Mouse (Mus musculus): Measurements from ENCODE around the gene Hdac7. TPM values are rescaled to one million over a fixed set of nuclear protein-coding genes. Genes with fewer than 3 reads are reported as not detected.

Gene Hdac7
- polyA plus RNA-seq, 1 experiment from 2014 or later: 28.0 TPM

- ATAC-seq (ENCODE audit: low FRiP score) (no peak), DNase-seq (ENCODE audit: low spot score) (no peak)
- H3K9ac ChIP-seq: no peak overlapping the region
- H3K27me3 ChIP-seq (ENCODE audit: control insufficient read depth, insufficient read depth, low read length): peaks cover 19% of the 10 kb centered on the region
- no peak overlapping the region for H3K27ac ChIP-seq
- WGBS: 30% methylated on average over 13 of the region's 13 CpGs
- H3K9me3 ChIP-seq (ENCODE audit: control insufficient read depth, low read length): no peaks in the 10 kb centered on the region
- H3K4me1 ChIP-seq (replicated peaks; ENCODE audit: control insufficient read depth, insufficient read depth, low read length): peaks cover 22% of the 10 kb centered on the region
- H3K4me2 ChIP-seq (replicated peaks): peak overlapping the region; percentile 83
- no peak overlapping the region for H3K4me3 ChIP-seq (replicated peaks; ENCODE audit: low read length)
- H3K36me3 ChIP-seq (replicated peaks; ENCODE audit: control insufficient read depth, insufficient read depth): no peaks in the 10 kb centered on the region
Measured at GRCm38 (mm10) chr15:97765090-97765794, 79.1 kb downstream of the Hdac7 start.

DNA sequence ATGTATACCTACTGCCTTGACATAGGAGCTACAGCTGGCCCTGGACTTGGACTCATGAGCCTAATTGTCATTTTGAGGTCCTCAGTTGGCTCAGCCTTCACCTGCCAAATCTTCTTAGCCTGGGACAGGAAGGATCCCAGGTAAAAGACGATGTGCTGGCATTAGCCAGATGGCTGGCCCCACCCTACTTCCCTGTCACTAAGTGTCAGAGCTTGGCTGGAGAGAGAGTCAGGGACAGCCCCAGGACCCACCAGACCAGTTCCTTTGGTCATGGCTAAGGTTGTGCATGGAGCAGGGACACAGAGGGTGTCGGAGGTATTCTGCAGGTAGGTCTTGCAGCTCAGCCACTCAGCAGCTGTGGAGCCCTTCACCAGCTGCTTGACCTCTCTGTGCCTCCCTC is 79.8 kb downstream of the Hdac7 start:
- 86% methylated on average over 2 of the region's 2 CpGs for WGBS
- Histone ChIP-seq H3K9ac (no peak overlapping the region), H3K9me3 (ENCODE audit: control insufficient read depth, low read length) (no peaks in the 10 kb centered on the region), H3K4me3 (replicated peaks; ENCODE audit: low read length) (no peak overlapping the region), H3K36me3 (replicated peaks; ENCODE audit: control insufficient read depth, insufficient read depth) (no peaks in the 10 kb centered on the region), H3K4me1 (replicated peaks; ENCODE audit: control insufficient read depth, insufficient read depth, low read length) (peaks cover 22% of the 10 kb centered on the region), H3K27me3 (ENCODE audit: control insufficient read depth, insufficient read depth, low read length) (peaks cover 15% of the 10 kb centered on the region), H3K4me2 (replicated peaks) (no peak overlapping the region), H3K27ac (no peak overlapping the region)
- no peak for DNase-seq (ENCODE audit: low spot score)
- no peak for ATAC-seq (ENCODE audit: low FRiP score)

DNA sequence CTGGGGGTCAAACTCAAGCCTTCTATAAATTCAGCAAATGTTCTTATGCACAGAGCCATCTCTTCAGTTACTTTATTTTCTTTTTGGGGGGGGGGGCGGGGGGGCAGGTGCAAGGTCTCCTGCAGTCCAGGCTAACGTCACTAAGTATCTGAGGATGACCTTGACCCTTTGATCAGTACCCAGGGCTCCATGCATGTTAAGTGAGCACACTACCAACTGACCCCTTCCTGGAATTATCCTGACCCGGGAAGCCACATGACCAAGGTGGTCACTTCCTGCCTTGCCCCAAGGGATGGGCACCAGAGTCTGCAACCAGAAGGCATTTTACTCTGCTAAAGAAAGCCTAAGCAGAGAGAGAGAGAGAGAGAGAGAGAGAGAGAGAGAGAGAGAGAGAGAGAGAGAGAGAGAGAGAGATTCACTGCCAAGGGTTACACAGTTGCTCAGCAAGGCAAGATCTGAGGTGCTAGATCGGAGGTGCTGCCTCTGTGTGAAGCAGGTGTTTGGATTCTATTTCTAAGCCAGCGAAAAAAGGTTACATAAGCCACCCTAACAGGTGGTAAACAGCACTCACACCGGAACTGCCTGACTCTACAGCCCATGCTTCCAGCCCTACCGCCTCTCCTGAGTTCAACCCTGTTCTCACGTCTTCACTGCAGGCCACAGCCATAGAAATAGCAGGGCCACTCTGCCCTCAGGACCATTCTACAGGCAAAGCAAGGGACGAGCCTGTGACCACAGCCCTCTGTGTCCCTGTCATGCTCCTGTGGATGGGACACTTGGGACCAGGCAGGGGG is 80.8 kb downstream of the Hdac7 start:
- Histone ChIP-seq H3K36me3 (replicated peaks; ENCODE audit: control insufficient read depth, insufficient read depth) (no peaks in the 10 kb centered on the region), H3K27me3 (ENCODE audit: control insufficient read depth, insufficient read depth, low read length) (peaks cover 9% of the 10 kb centered on the region), H3K4me2 (replicated peaks) (no peak overlapping the region), H3K9ac (no peak overlapping the region), H3K27ac (no peak overlapping the region), H3K4me1 (replicated peaks; ENCODE audit: control insufficient read depth, insufficient read depth, low read length) (peaks cover 22% of the 10 kb centered on the region), H3K4me3 (replicated peaks; ENCODE audit: low read length) (no peak overlapping the region), H3K9me3 (ENCODE audit: control insufficient read depth, low read length) (no peaks in the 10 kb centered on the region)
- WGBS: 64% methylated on average over 9 of the region's 9 CpGs
- ATAC-seq (ENCODE audit: low FRiP score) (no peak), DNase-seq (ENCODE audit: low spot score) (no peak)

- WGBS: 77% methylated on average over 9 of the region's 9 CpGs
- Histone ChIP-seq H3K4me1 (replicated peaks; ENCODE audit: control insufficient read depth, insufficient read depth, low read length) (peaks cover 17% of the 10 kb centered on the region), H3K9me3 (ENCODE audit: control insufficient read depth, low read length) (no peaks in the 10 kb centered on the region), H3K4me3 (replicated peaks; ENCODE audit: low read length) (no peak overlapping the region), H3K9ac (no peak overlapping the region), H3K4me2 (replicated peaks) (no peak overlapping the region), H3K36me3 (replicated peaks; ENCODE audit: control insufficient read depth, insufficient read depth) (no peaks in the 10 kb centered on the region), H3K27me3 (ENCODE audit: control insufficient read depth, insufficient read depth, low read length) (peaks cover 9% of the 10 kb centered on the region), H3K27ac (no peak overlapping the region)
- no peak for ATAC-seq (ENCODE audit: low FRiP score)
- no peak for DNase-seq (ENCODE audit: low spot score)
Measured at GRCm38 (mm10) chr15:97762733-97763132, 81.6 kb downstream of the Hdac7 start.

DNA sequence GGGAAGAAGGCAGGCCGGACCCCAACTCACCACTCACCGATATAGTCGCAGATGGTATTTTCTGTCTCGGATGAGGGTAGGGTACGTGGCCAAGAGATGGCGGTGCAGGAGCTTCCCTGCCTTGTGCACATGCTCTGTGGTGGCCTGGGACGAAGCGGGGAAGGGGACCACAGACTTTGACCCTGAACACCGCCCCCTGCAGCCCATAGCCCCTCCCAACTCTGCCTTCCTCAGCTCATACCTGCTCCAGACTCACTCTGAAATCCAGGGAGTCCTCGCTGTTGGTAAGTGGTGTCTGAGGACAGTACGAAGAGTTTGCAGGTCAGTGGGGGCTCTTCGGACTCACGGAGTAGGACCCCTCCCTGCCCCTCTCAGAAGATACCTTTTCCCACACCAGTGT is 82.9 kb downstream of the Hdac7 start:
- DNase-seq (ENCODE audit: low spot score) (no peak), ATAC-seq (ENCODE audit: low FRiP score) (no peak)
- no peak overlapping the region for H3K27ac ChIP-seq
- no peak overlapping the region for H3K9ac ChIP-seq
- H3K4me1 ChIP-seq (replicated peaks; ENCODE audit: control insufficient read depth, insufficient read depth, low read length): peaks cover 5% of the 10 kb centered on the region
- WGBS: 38% methylated on average over 13 of the region's 13 CpGs
- H3K36me3 ChIP-seq (replicated peaks; ENCODE audit: control insufficient read depth, insufficient read depth): no peaks in the 10 kb centered on the region
- H3K4me2 ChIP-seq (replicated peaks): no peak overlapping the region
- H3K4me3 ChIP-seq (replicated peaks; ENCODE audit: low read length): no peak overlapping the region
- no peaks in the 10 kb centered on the region for H3K9me3 ChIP-seq (ENCODE audit: control insufficient read depth, low read length)
- H3K27me3 ChIP-seq (ENCODE audit: control insufficient read depth, insufficient read depth, low read length): peaks cover 2% of the 10 kb centered on the region; the same call in 1 of the 2 replicates

- peaks cover under 1% of the 10 kb centered on the region; the same call in 1 of the 2 replicates for H3K4me1 ChIP-seq (replicated peaks; ENCODE audit: control insufficient read depth, insufficient read depth, low read length)
- H3K27ac ChIP-seq: no peak overlapping the region
- H3K27me3 ChIP-seq (ENCODE audit: control insufficient read depth, insufficient read depth, low read length): no peaks in the 10 kb centered on the region
- H3K4me3 ChIP-seq (replicated peaks; ENCODE audit: low read length): no peak overlapping the region
- ATAC-seq (ENCODE audit: low FRiP score) (no peak), DNase-seq (ENCODE audit: low spot score) (no peak)
- H3K36me3 ChIP-seq (replicated peaks; ENCODE audit: control insufficient read depth, insufficient read depth): no peaks in the 10 kb centered on the region
- WGBS: 70% methylated on average over 5 of the region's 5 CpGs
- no peaks in the 10 kb centered on the region for H3K9me3 ChIP-seq (ENCODE audit: control insufficient read depth, low read length)
- H3K4me2 ChIP-seq (replicated peaks): no peak overlapping the region
- no peak overlapping the region for H3K9ac ChIP-seq
Measured at GRCm38 (mm10) chr15:97760952-97761351, 83.3 kb downstream of the Hdac7 start.

DNA sequence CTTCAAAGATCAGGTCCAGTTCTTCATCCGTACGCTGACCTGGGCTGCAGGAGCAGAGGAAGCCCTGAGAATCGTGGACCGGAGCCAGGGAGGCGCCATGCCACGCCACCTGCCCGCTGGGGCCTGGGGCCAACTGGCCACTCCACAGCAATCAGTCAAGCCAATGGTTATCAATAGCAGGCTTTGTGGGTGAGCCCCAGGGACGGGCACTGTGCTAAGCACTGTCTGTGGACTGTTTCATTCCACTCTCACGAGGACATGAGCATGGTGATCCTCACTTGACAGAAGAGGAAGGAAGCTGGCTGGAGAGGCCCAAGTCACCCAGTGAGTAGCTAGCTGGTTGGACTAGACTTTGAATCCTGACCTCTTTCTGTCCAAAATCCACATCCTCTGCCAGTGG is 84.3 kb downstream of the Hdac7 start:
- 85% methylated on average over 9 of the region's 9 CpGs for WGBS
- Histone ChIP-seq H3K9ac (no peak overlapping the region), H3K4me3 (replicated peaks; ENCODE audit: low read length) (no peak overlapping the region), H3K27me3 (ENCODE audit: control insufficient read depth, insufficient read depth, low read length) (no peaks in the 10 kb centered on the region), H3K4me1 (replicated peaks; ENCODE audit: control insufficient read depth, insufficient read depth, low read length) (no peaks in the 10 kb centered on the region; the same call in 1 of the 2 replicates), H3K9me3 (ENCODE audit: control insufficient read depth, low read length) (no peaks in the 10 kb centered on the region), H3K4me2 (replicated peaks) (no peak overlapping the region), H3K27ac (no peak overlapping the region), H3K36me3 (replicated peaks; ENCODE audit: control insufficient read depth, insufficient read depth) (no peaks in the 10 kb centered on the region)
- DNase-seq (ENCODE audit: low spot score) (no peak), ATAC-seq (ENCODE audit: low FRiP score) (no peak)

- H3K36me3 ChIP-seq (replicated peaks; ENCODE audit: control insufficient read depth, insufficient read depth): no peaks in the 10 kb centered on the region
- DNase-seq (ENCODE audit: low spot score) (no peak), ATAC-seq (ENCODE audit: low FRiP score) (no peak)
- no peak overlapping the region for H3K4me3 ChIP-seq (replicated peaks; ENCODE audit: low read length)
- H3K9ac ChIP-seq: no peak overlapping the region
- H3K9me3 ChIP-seq (ENCODE audit: control insufficient read depth, low read length): no peaks in the 10 kb centered on the region
- no peak overlapping the region for H3K27ac ChIP-seq
- peaks cover 8% of the 10 kb centered on the region for H3K4me1 ChIP-seq (replicated peaks; ENCODE audit: control insufficient read depth, insufficient read depth, low read length)
- 39% methylated on average over 8 of the region's 8 CpGs for WGBS
- no peaks in the 10 kb centered on the region for H3K27me3 ChIP-seq (ENCODE audit: control insufficient read depth, insufficient read depth, low read length)
- H3K4me2 ChIP-seq (replicated peaks): no peak overlapping the region
Measured at GRCm38 (mm10) chr15:97755361-97755760, 88.9 kb downstream of the Hdac7 start.

GRCm38 (mm10) chr15:97754476-97754875 is 89.8 kb downstream of the Hdac7 start:
- Histone ChIP-seq H3K4me3 (replicated peaks; ENCODE audit: low read length) (no peak overlapping the region), H3K4me1 (replicated peaks; ENCODE audit: control insufficient read depth, insufficient read depth, low read length) (peaks cover 12% of the 10 kb centered on the region)
- WGBS: 64% methylated on average over 6 of the region's 6 CpGs

More at GRCm38 (mm10) chr15:97754476-97754875, 89.8 kb downstream of the Hdac7 start:
- Histone ChIP-seq H3K9ac (no peak overlapping the region), H3K27ac (no peak overlapping the region), H3K27me3 (ENCODE audit: control insufficient read depth, insufficient read depth, low read length) (no peaks in the 10 kb centered on the region), H3K36me3 (replicated peaks; ENCODE audit: control insufficient read depth, insufficient read depth) (no peaks in the 10 kb centered on the region), H3K9me3 (ENCODE audit: control insufficient read depth, low read length) (no peaks in the 10 kb centered on the region), H3K4me2 (replicated peaks) (no peak overlapping the region)
- DNase-seq (ENCODE audit: low spot score) (no peak), ATAC-seq (ENCODE audit: low FRiP score) (no peak)
